Mouse (Mus musculus) hindbrain, embryonic 16.5 days (tissue): Measurements from ENCODE around the gene Narfl. TPM values are rescaled to one million over a fixed set of nuclear protein-coding genes. Genes with fewer than 3 reads are reported as not detected.

Experiments
- ATAC-seq: fragments of 200-750 bp; cut with Nextera tagmentation; 2 replicates; pipeline ENCODE4 v1.8.0; 2017; ENCODE audit warnings: moderate TSS enrichment, moderate library complexity
- H3K27ac ChIP-seq: fragments of 300-500 bp; sonication (generic); 2 replicates; pipeline ENCODE4 v1.5.1; 2014; ENCODE audit warnings: low read depth, mild to moderate bottlenecking, control low read depth, low read length, moderate library complexity
- H3K27me3 ChIP-seq: fragments of 300-500 bp; sonication (generic); replicated peaks from 2 replicates; pipeline ENCODE4 v1.6.1; 2014; ENCODE audit warnings: low read length; ENCODE audit not compliant: control insufficient read depth, insufficient read depth
- H3K36me3 ChIP-seq: fragments of 300-500 bp; sonication (generic); 2 replicates; pipeline ENCODE4 v1.6.1; 2014; ENCODE audit warnings: mild to moderate bottlenecking, low read length, moderate library complexity, mixed read lengths; ENCODE audit not compliant: control insufficient read depth, insufficient read depth
- H3K4me1 ChIP-seq: fragments of 300-500 bp; sonication (generic); 2 replicates; pipeline ENCODE4 v1.6.1; 2014; ENCODE audit warnings: low read depth, low read length; ENCODE audit not compliant: control insufficient read depth, insufficient read depth
- H3K4me2 ChIP-seq: fragments of 300-500 bp; sonication (generic); 2 replicates; pipeline ENCODE4 v1.6.1; 2014; ENCODE audit warnings: mild to moderate bottlenecking, low read length, control low read depth, moderate library complexity
- H3K4me3 ChIP-seq: fragments of 300-500 bp; sonication (generic); 2 replicates; pipeline ENCODE4 v1.5.1; 2014; ENCODE audit warnings: mild to moderate bottlenecking, low read length, control low read depth, moderate library complexity
- H3K9ac ChIP-seq: fragments of 300-500 bp; sonication (generic); 2 replicates; pipeline ENCODE4 v1.6.1; 2014; ENCODE audit warnings: low read depth, mild to moderate bottlenecking, control low read depth, low read length, moderate library complexity
- H3K9me3 ChIP-seq: fragments of 300-500 bp; sonication (generic); 2 replicates; pipeline ENCODE4 v1.6.1; 2014; ENCODE audit warnings: mild to moderate bottlenecking, low read length, moderate library complexity; ENCODE audit not compliant: control insufficient read depth
- WGBS: fragments of 180-500 bp; shearing (Covaris S2); extraction: QIAGEN DNeasy Blood & Tissue Kit; methylation state at CpG from one replicate; pipeline ENCODE4 v1.1.7; 2014; 5-methylcytosine and 5-hydroxymethylcytosine counted together
- polyA plus RNA-seq: library from polyadenylated mRNA; unstranded; fragments of >200 nt; fragmentation: Nextera tagmentation; extraction: Ambion mirVana; gene quantifications from 2 replicates; pipeline ENCODE4 v1.2.1, GENCODE M21; 2015

Narfl gene
- polyA plus RNA-seq, 1 experiment from 2014 or later: 30.4 TPM

DNA sequence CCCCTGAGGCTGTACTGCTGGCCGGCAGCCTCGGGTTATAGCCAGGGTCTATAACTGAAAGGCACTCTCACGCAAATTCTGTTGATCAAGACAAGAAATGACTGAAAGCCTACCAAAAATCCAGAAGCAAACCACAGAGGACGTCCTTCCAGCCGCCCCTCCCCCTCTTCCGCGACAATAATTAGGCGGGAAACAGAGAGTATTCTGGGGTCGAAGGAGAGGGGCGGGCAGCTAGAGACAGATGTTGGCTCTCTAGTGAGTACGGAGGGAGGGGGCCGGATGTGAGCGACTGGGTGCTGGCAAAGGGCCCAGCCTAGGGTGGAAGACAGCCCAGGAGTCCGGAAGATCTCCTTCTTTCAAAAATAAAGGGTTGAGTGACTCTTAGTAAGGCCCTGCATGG is 19.0 kb downstream of the Narfl start, which contains the start of gene Fam173a:
Fam173a (minus strand) TSS at position 287 of the 400 bp plus-strand sequence.
- Histone ChIP-seq H3K36me3 (peaks cover 13% of the 10 kb centered on the region), H3K9me3 (no peaks in the 10 kb centered on the region), H3K27me3 (peaks cover 3% of the 10 kb centered on the region; the same call in 1 of the 2 replicates), H3K4me1 (peaks cover 41% of the 10 kb centered on the region), H3K27ac (peak within 1 kb of the TSS; percentile 91), H3K9ac (peak within 1 kb of the TSS; percentile 82), H3K4me3 (peak within 1 kb of the TSS; percentile 73), H3K4me2 (peak within 1 kb of the TSS; percentile 67)
- 1% methylated on average over 14 of the region's 14 CpGs for WGBS
- peak; percentile 50 for ATAC-seq

DNA sequence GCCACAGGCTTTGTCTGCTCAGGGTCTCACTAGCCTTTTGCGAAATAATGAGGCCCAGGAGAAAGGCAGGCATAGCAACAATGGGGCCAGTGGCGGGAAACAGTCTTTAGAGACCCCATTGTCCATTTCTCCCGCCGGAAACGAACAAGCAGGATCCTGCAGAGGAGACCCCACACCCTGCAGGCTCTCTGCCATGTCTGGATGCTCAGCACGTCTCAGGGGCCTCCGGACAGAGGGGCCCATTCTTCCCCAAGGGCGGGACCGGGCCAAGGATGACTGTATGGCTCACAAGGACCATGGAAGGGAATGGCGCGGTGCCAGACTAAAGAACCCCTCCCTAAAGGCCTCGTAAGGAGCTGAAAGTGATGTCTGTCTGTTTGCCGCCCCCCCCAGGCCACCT is 20.6 kb downstream of the Narfl start:
- H3K9me3 ChIP-seq: no peaks in the 10 kb centered on the region
- H3K4me3 ChIP-seq: no peak overlapping the region
- peaks cover 41% of the 10 kb centered on the region for H3K4me1 ChIP-seq
- peak overlapping the region; percentile 27 for H3K4me2 ChIP-seq
- ATAC-seq: no peak
- peak overlapping the region; percentile 91 for H3K27ac ChIP-seq
- peaks cover 3% of the 10 kb centered on the region; the same call in 1 of the 2 replicates for H3K27me3 ChIP-seq
- H3K9ac ChIP-seq: no peak overlapping the region
- 16% methylated on average over 13 of the region's 13 CpGs for WGBS
- peaks cover 7% of the 10 kb centered on the region; the same call in 1 of the 2 replicates for H3K36me3 ChIP-seq

DNA sequence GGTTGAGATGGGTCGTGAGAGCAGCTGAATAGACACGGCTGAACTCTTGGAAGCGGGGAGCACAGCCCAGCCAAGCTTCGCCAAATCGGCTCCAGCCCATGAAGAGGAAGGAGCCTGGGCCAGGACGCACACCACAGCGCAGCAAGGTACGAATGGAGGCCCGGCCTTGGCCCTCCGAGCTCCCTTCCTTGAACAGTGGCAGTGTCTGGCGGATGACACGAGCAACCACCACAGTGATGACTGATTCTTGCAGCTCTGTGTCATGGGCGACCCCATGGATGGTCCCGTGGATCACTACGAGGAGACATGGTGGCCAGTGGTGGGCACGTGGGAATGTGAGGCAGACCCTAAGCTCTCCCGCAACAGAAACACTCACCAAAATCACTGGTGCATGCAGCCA is 21.4 kb downstream of the Narfl start:
- no peaks in the 10 kb centered on the region for H3K9me3 ChIP-seq
- 35% methylated on average over 17 of the region's 17 CpGs for WGBS
- peak overlapping the region; percentile 32; the same call in 1 of the 2 replicates for H3K9ac ChIP-seq
- peaks cover 3% of the 10 kb centered on the region; the same call in 1 of the 2 replicates for H3K27me3 ChIP-seq
- no peaks in the 10 kb centered on the region for H3K36me3 ChIP-seq
- no peak for ATAC-seq
- peak overlapping the region; percentile 71 for H3K27ac ChIP-seq
- peak overlapping the region; percentile 83 for H3K4me2 ChIP-seq
- peaks cover 41% of the 10 kb centered on the region for H3K4me1 ChIP-seq
- H3K4me3 ChIP-seq: peak overlapping the region; percentile 65

DNA sequence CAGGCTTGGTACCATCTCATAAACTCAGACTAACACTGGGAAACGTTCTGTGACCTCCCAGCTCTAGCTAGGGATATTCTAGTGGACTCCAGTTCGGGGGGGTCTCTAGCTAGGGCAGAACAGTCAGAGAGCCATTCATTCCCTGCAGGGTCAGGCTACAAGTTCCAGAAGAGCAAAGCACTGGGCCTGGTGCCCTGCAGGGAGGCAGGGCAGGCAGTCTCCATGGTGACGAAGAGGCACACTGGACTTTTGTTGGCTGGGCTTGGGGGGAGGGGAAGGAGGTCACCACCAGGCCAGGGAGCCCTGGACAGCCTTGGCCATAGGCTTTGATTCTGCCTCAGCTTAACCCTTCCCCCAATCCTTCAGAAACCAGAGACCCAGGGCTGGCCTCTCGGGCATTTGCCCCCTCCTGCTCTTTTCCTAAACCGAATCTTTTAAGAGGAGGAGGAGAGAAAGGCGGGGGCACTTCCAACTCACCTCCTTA is 22.1 kb downstream of the Narfl start, which contains the start of gene AC134908.4:
AC134908.4 (minus strand) TSS at position 51 of the 484 bp plus-strand sequence.
- H3K9me3 ChIP-seq: no peaks in the 10 kb centered on the region
- peak within 1 kb of the TSS; percentile 67 for H3K9ac ChIP-seq
- H3K27me3 ChIP-seq: peaks cover 3% of the 10 kb centered on the region; the same call in 1 of the 2 replicates
- H3K4me3 ChIP-seq: peak within 1 kb of the TSS; percentile 65
- peak within 1 kb of the TSS; percentile 83 for H3K27ac ChIP-seq
- H3K36me3 ChIP-seq: no peaks in the 10 kb centered on the region
- peak within 1 kb of the TSS; percentile 83 for H3K4me2 ChIP-seq
- WGBS: 18% methylated on average over 6 of the region's 6 CpGs
- peak; percentile 57 for ATAC-seq
- H3K4me1 ChIP-seq: peaks cover 37% of the 10 kb centered on the region

DNA sequence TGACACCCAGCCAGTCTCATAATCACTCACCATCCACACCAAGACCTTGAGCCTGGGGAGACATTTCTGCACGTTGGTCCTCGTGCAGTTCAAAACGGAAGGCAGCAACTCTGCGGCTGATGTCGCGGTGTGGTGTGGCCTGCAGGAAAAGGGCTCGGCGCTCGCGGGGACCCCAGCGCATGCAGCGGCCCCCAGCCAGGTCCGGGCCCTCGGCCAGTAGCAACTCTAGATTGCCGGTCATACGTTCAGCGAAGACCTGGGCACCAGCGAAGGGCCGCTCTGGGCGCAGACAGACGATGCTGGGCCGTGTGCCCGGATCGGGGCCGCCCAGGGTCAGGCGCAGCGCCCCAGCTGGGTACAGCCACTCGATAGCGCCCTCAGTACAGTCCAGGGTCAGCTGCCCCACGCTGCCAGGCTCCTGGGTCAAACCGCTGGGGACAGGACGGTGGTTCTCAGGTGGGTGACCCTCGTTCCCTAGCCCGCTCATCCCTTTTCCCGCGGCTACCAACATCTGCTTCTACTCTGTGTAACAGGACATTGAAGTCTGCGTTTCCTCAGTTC is 22.7 kb downstream of the Narfl start:
- Histone ChIP-seq H3K27ac (peak overlapping the region; percentile 83), H3K4me3 (peak overlapping the region; percentile 65), H3K9me3 (no peaks in the 10 kb centered on the region), H3K4me1 (peaks cover 30% of the 10 kb centered on the region), H3K9ac (peak overlapping the region; percentile 67), H3K27me3 (peaks cover 3% of the 10 kb centered on the region; the same call in 1 of the 2 replicates), H3K36me3 (no peaks in the 10 kb centered on the region), H3K4me2 (peak overlapping the region; percentile 83)
- 1% methylated on average over 29 of the region's 37 CpGs for WGBS
- no peak for ATAC-seq

DNA sequence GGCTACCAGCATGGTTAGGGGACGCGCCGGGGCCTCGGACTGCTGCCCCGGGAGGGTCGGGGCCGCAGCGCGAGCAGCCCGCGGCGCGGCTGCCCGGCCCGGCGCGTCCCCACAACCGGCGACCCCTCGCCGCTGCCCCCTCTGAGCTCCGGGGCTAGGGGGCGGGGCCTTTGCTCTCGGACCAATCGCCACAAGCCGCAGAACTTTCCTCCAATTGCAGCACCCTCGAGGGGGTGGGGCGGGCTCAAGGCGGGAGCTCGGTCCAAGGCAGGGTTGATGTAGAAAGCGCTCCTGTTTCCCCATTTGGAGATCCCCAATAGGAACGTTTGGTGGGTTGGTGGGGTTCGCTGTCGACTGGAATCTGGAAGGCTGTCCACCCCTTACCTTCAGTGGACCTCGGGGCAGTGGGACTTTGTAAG is 23.4 kb downstream of the Narfl start, which contains the start of gene Metrn:
Metrn (minus strand) TSS at position 186 of the 419 bp plus-strand sequence.
- peak; percentile 55 for ATAC-seq
- H3K27ac ChIP-seq: peak within 1 kb of the TSS; percentile 83
- H3K27me3 ChIP-seq: peaks cover 3% of the 10 kb centered on the region; the same call in 1 of the 2 replicates
- H3K4me1 ChIP-seq: peaks cover 28% of the 10 kb centered on the region
- 0% methylated on average over 28 of the region's 35 CpGs for WGBS
- H3K9ac ChIP-seq: peak within 1 kb of the TSS; percentile 67
- peak within 1 kb of the TSS; percentile 83 for H3K4me2 ChIP-seq
- no peaks in the 10 kb centered on the region for H3K36me3 ChIP-seq
- peak within 1 kb of the TSS; percentile 65 for H3K4me3 ChIP-seq
- H3K9me3 ChIP-seq: no peaks in the 10 kb centered on the region

DNA sequence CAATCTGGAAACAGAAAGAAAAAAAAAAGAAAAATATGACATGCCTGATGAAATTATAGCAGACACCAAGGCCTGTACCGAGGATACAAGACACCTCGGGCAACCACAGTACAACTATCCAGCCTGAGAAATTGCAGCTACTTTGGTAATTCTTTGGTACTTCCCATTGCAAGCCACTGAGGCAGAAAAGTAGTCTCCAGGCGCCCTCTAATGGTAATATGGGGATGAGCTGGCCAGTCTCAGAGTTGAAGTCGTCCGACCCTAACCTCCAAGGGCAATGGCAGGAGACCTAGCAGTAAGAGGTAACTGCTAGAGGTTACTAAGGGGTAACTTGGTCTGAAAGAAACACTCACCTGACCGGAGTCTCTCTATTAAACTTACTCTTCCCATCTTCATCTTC is 27.5 kb downstream of the Narfl start:
- H3K9me3 ChIP-seq: no peaks in the 10 kb centered on the region
- H3K9ac ChIP-seq: no peak overlapping the region
- no peak overlapping the region for H3K27ac ChIP-seq
- peaks cover 30% of the 10 kb centered on the region for H3K4me1 ChIP-seq
- peak; percentile 4; the same call in 1 of the 2 replicates for ATAC-seq
- no peak overlapping the region for H3K4me3 ChIP-seq
- H3K36me3 ChIP-seq: no peaks in the 10 kb centered on the region
- H3K4me2 ChIP-seq: no peak overlapping the region
- WGBS: 8% methylated on average over 6 of the region's 6 CpGs
- peaks cover 3% of the 10 kb centered on the region; the same call in 1 of the 2 replicates for H3K27me3 ChIP-seq

DNA sequence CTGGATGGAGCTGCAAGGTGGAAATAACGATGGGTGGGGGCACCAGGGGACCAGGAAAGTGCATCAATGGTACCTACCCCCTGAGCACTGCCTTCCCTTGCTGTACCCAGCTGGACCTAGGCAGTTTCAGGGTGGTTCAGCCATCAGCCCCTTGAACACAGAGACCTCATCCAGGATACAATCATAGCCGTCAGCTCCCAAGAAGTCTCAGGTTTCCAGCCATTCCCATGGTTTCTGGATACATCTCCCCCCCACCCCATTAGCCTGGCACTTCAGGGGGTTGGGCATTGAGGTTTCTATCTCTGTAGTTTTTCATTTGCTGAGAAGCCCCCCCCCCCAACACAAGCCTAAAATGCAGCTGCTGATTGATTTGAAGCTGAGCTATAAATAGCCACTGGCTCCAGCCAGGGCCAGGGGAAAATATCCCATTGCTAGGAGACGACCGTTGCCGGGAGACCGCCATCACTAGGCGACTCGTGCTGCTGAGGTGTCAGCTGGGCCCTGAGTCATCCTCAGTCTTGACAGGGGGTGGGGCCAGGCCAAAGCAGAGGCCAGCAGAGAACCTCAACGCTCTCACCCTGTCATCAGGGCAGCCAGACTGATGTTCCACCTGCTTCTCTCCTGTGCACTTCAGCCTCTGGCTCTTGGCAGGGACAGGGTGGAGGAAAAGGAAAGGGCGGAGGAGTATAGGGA is 29.4 kb downstream of the Narfl start:
- H3K4me3 ChIP-seq: no peak overlapping the region
- peak; percentile 93 for ATAC-seq
- H3K27ac ChIP-seq: peak overlapping the region; percentile 77
- H3K4me2 ChIP-seq: peak overlapping the region; percentile 25
- no peaks in the 10 kb centered on the region for H3K27me3 ChIP-seq
- no peaks in the 10 kb centered on the region for H3K9me3 ChIP-seq
- no peaks in the 10 kb centered on the region for H3K36me3 ChIP-seq
- 6% methylated on average over 10 of the region's 10 CpGs for WGBS
- H3K4me1 ChIP-seq: peaks cover 17% of the 10 kb centered on the region
- H3K9ac ChIP-seq: peak overlapping the region; percentile 56

DNA sequence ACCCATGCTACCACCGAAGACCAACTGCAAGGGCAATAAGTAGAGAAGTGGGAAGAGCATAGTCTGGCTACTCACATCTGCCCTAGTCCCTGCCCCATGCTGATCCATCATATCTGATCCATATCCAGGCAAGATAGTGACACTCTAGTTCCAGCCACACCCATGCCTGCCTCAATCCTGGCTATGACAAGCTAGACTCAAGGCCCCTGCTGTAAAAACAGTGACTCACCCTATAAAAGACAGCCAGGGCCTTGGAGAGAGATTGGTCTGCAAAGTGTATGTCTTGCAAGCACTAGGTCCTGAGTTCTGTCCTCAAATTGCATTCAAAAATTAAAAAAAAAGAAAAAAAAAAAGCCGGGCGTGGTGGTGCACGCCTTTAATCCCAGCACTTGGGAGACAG is 32.9 kb downstream of the Narfl start:
- 88% methylated on average over 4 of the region's 4 CpGs for WGBS
- Histone ChIP-seq H3K27me3 (no peaks in the 10 kb centered on the region), H3K27ac (no peak overlapping the region), H3K9me3 (no peaks in the 10 kb centered on the region), H3K4me3 (no peak overlapping the region), H3K4me1 (peaks cover 36% of the 10 kb centered on the region), H3K36me3 (no peaks in the 10 kb centered on the region), H3K4me2 (no peak overlapping the region), H3K9ac (no peak overlapping the region)
- ATAC-seq: no peak
